Mouse (Mus musculus): ENCODE results near the gene Ppp1r7. TPM values are rescaled to one million over a fixed set of nuclear protein-coding genes. Genes with fewer than 3 reads are reported as not detected.

Ppp1r7 gene
- polyA plus RNA-seq, 1 experiment = 18.6 TPM

DNA sequence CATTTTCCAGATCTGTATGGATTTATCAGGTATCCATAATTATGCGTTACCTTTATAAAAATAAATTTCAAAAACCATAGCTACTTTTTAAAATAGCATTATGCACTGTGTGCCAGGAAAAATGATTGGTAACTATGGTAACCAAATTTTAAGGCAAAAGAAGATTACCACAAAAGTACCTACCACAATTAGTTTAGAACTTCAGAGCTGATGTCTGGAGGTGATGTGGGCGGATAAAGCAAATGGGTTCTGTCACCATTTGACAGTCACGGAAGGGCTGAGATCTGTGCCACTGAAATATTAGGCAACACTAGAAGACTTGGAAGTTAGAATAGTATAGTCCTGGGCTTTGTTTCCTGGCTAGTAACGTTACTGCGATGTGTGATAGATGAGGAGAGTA lies 4.5 kb downstream of the Ppp1r7 start:
- TF ChIP-seq FLI1 (IDR thresholded peaks at IDR 0.05; ENCODE audit: low read length) (no peak), GATA1 (IDR thresholded peaks at IDR 0.05; ENCODE audit: borderline replicate concordance, low read length) (no peak)
- H3K4me1 ChIP-seq = peaks cover 28% of the 10 kb centered on the region
- H3K4me3 ChIP-seq (replicated peaks) = no peak overlapping the region
- no peaks in the 10 kb centered on the region for H3K9me3 ChIP-seq
- H3K36me3 ChIP-seq (replicated peaks; ENCODE audit: low read length) = peaks cover 69% of the 10 kb centered on the region
- H3K27me3 ChIP-seq (replicated peaks) = no peaks in the 10 kb centered on the region

DNA sequence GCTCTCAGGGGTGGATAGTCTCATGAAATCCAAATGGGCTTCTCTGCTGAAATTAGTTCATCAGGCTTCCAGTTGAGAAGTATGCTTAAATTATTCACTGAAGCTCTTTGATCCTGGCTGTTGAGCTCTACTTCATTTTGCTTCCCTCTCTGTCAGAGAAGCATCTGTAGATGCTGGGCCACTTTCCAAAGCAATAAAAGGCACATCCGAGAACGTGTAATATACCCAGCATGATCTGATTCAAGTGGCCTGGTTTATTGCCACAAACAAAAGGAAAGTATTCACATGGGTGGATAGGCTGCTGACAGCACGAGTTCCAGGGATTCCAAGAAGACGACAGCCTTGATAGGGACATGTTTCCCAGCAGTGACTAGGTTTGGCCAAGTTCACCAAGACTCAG lies 7.0 kb downstream of the Ppp1r7 start:
- TF ChIP-seq GATA1 (IDR thresholded peaks at IDR 0.05; ENCODE audit: borderline replicate concordance, low read length) (no peak), FLI1 (IDR thresholded peaks at IDR 0.05; ENCODE audit: low read length) (no peak)
- Histone ChIP-seq H3K4me1 (peaks cover 17% of the 10 kb centered on the region), H3K9me3 (no peaks in the 10 kb centered on the region), H3K36me3 (replicated peaks; ENCODE audit: low read length) (peaks cover 95% of the 10 kb centered on the region), H3K4me3 (replicated peaks) (no peak overlapping the region), H3K27me3 (replicated peaks) (no peaks in the 10 kb centered on the region)

DNA sequence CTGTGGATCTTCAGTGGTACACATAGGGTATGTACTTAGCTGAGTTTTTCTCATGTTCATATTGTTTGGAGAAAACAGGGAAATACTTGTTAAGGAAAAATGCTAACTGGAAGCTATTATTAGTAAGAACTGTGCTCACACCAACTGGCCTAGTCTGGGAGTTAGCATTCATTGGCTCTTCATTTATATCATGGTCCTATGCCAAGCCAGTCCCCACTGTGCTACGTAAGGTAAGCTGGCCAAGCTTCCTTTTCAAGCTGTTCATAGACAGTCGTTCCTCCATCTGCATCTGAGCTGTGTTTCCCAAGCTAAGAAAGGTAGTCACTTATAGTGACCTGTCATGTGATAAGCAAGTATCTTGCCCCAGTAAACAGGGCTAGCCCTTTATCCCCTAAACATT lies 10.1 kb downstream of the Ppp1r7 start:
- TF ChIP-seq GATA1 (IDR thresholded peaks at IDR 0.05; ENCODE audit: borderline replicate concordance, low read length) (no peak), FLI1 (IDR thresholded peaks at IDR 0.05; ENCODE audit: low read length) (no peak)
- H3K36me3 ChIP-seq (replicated peaks; ENCODE audit: low read length) = peaks cover 97% of the 10 kb centered on the region
- no peak overlapping the region for H3K4me3 ChIP-seq (replicated peaks)
- no peaks in the 10 kb centered on the region for H3K9me3 ChIP-seq
- H3K4me1 ChIP-seq = no peaks in the 10 kb centered on the region
- H3K27me3 ChIP-seq (replicated peaks) = no peaks in the 10 kb centered on the region

DNA sequence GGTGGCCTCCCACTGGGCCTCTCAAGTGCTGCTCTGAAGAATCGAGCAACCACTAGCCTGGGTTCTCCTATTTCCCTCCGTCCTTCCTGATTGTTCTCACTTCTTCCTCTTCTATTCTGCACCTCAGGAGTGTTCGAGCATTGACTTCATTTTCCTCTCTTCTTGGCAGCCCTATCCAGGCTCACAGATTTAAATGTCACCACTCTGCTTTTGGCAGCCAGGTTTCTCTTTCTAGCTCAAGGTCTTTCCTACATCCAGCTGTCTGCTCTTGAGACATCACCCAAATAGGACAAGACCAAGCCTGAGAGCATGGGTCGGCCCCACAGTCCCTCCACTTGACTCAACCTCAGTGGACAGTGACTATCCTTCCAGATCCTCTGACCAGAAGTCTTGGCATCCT lies 20.0 kb downstream of the Ppp1r7 start:
- TF ChIP-seq FLI1 (IDR thresholded peaks at IDR 0.05; ENCODE audit: low read length) (no peak), GATA1 (IDR thresholded peaks at IDR 0.05; ENCODE audit: borderline replicate concordance, low read length) (no peak)
- H3K36me3 ChIP-seq (replicated peaks; ENCODE audit: low read length) = peaks cover 96% of the 10 kb centered on the region
- H3K27me3 ChIP-seq (replicated peaks) = no peaks in the 10 kb centered on the region
- H3K4me3 ChIP-seq (replicated peaks) = no peak overlapping the region
- H3K9me3 ChIP-seq = no peaks in the 10 kb centered on the region
- 0 out of 2 replicates have a peak, but pooled peaks cover 3% of the 10 kb centered on the region for H3K4me1 ChIP-seq

DNA sequence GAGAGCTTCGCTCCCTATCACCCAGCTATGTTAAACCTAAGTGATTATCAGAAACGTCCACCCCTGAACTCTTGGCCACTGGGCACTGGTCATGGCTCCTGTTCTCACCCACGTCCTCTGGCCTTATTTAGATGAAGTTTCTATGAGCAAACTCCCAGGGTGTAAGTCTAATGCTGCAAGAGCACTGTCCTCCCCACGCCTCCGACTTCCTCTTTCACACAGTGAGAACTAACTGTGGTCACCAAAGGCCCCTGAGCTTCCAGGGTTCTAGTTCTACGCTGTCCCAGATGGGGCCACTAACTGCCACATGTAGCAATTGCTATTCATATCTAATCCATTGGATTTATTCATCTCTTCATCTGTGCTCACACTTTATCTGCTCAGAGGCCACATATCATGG lies 23.0 kb downstream of the Ppp1r7 start:
- TF ChIP-seq FLI1 (IDR thresholded peaks at IDR 0.05; ENCODE audit: low read length) = no peak
- no peak for TF ChIP-seq GATA1 (IDR thresholded peaks at IDR 0.05; ENCODE audit: borderline replicate concordance, low read length)
- H3K4me3 ChIP-seq (replicated peaks) = no peak overlapping the region
- no peaks in the 10 kb centered on the region for H3K9me3 ChIP-seq
- H3K27me3 ChIP-seq (replicated peaks) = no peaks in the 10 kb centered on the region
- H3K36me3 ChIP-seq (replicated peaks; ENCODE audit: low read length) = peaks cover 84% of the 10 kb centered on the region
- 0 out of 2 replicates have a peak, but pooled peaks cover 3% of the 10 kb centered on the region for H3K4me1 ChIP-seq

DNA sequence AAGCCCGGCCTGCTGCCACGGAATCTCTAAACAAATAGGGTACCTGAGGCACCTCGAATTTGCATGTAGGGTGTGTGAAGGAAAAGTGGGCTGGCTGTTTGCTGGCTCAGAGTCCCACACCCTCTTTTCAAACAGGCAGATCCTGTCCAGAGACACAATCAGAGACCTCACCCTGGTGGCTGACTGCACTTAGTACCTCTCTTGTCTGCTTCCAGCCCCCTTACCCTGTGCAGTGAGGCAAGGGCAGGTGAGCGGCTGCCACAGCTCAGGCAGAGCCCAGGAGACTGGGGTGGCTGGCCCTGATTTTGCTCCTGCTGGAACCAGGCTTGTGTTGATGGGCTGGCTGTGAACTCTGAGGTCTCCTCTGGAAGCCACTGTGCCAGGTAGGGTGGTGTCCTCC lies 31.0 kb downstream of the Ppp1r7 start, which contains the start of gene Ano7:
Ano7 (plus strand) TSS at position 266 of the 400 bp plus-strand sequence.
- H3K4me3 ChIP-seq (replicated peaks) = no peak within 1 kb of the TSS
- TF ChIP-seq FLI1 (IDR thresholded peaks at IDR 0.05; ENCODE audit: low read length) = no peak
- TF ChIP-seq GATA1 (IDR thresholded peaks at IDR 0.05; ENCODE audit: borderline replicate concordance, low read length) = no peak
- peaks cover 15% of the 10 kb centered on the region for H3K36me3 ChIP-seq (replicated peaks; ENCODE audit: low read length)
- H3K9me3 ChIP-seq = no peaks in the 10 kb centered on the region
- peaks cover 31% of the 10 kb centered on the region for H3K4me1 ChIP-seq
- H3K27me3 ChIP-seq (replicated peaks) = peaks cover 28% of the 10 kb centered on the region

DNA sequence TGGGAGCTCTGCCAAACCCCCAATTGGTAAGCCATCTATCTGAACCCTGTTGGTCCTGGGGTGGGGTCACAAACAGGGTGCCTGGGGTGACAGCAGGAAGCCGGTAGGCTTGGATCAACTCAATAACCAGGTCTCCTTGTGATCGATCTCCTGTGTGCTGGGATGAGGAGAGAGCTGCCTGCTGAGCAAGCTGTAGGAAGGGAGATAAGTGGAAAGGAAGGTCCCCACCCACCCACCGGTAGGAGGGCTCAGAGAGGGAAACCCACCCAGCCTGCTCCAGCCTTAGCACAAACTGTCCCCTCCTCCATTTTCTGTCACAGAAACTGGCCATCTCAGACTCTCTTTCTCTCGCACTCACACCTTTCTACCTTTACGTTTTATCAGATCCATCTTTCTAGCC lies 34.7 kb downstream of the Ppp1r7 start:
- Histone ChIP-seq H3K27me3 (replicated peaks) (peaks cover 32% of the 10 kb centered on the region), H3K4me1 (peaks cover 29% of the 10 kb centered on the region), H3K4me3 (replicated peaks) (no peak overlapping the region), H3K36me3 (replicated peaks; ENCODE audit: low read length) (no peaks in the 10 kb centered on the region), H3K9me3 (peaks cover 2% of the 10 kb centered on the region)
- TF ChIP-seq FLI1 (IDR thresholded peaks at IDR 0.05; ENCODE audit: low read length) = no peak
- TF ChIP-seq GATA1 (IDR thresholded peaks at IDR 0.05; ENCODE audit: borderline replicate concordance, low read length) = no peak

DNA sequence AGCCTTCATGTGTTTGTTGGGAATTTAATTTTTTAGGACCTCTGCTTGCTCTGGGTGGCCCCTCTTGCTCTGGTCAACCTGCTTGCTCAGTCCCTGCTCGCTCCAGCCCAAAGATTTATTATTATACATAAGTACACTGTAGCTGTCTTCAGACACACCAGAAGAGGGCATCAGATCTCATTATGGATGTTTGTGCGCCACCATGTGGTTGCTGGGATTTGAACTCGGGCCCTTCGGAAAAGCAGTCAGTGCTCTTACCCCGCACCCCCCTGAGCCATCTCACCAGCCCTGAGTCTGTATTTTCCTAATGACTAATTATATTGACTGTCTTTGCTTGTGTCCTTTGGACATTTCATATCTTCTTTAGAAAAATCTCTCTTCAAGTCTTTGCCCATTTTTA lies 36.5 kb downstream of the Ppp1r7 start:
- Histone ChIP-seq H3K4me1 (peaks cover 23% of the 10 kb centered on the region), H3K36me3 (replicated peaks; ENCODE audit: low read length) (no peaks in the 10 kb centered on the region), H3K27me3 (replicated peaks) (peaks cover 30% of the 10 kb centered on the region), H3K4me3 (replicated peaks) (no peak overlapping the region), H3K9me3 (peaks cover 5% of the 10 kb centered on the region)
- TF ChIP-seq GATA1 (IDR thresholded peaks at IDR 0.05; ENCODE audit: borderline replicate concordance, low read length) (no peak), FLI1 (IDR thresholded peaks at IDR 0.05; ENCODE audit: low read length) (no peak)

DNA sequence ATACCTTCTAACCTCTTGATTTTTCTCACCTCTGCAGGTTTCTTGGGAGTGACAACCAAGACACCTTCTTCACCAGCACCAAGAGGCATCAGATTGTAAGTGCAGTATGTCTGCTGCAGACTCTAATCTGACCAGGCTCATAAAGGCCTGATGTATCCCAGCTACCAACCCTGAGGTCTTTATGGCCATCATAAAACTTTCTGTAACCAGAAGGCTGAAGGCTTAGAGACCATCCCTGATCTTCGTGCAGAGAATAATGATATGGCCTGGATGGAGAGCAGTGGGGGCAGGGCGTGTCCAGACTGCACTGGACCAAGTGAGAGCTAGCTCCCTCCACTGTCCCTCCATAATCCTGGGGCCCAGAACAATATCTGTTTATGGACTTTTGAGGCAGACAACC lies 44.5 kb downstream of the Ppp1r7 start:
- H3K4me1 ChIP-seq = peaks cover 15% of the 10 kb centered on the region
- H3K36me3 ChIP-seq (replicated peaks; ENCODE audit: low read length) = no peaks in the 10 kb centered on the region
- TF ChIP-seq GATA1 (IDR thresholded peaks at IDR 0.05; ENCODE audit: borderline replicate concordance, low read length) (no peak), FLI1 (IDR thresholded peaks at IDR 0.05; ENCODE audit: low read length) (no peak)
- H3K4me3 ChIP-seq (replicated peaks) = no peak overlapping the region
- peaks cover 49% of the 10 kb centered on the region for H3K27me3 ChIP-seq (replicated peaks)
- peaks cover 5% of the 10 kb centered on the region for H3K9me3 ChIP-seq

DNA sequence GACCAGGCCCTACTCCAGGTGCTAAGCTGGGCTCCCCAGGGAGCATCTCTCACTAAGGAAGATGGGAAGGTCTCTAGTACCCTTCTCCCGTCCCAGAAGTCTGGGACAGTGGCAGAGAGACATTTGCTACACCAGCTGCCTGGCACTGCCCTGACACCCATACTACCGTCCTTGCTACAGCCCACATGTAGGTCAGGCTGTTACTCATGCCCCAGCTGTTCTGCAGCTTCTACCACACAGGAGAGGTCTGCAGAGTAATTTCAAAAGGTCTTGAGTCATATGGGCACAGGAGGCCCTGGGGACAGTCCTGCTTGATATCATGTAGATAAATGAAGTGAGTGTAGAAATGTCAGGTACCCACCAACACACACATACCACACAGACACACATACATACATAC lies 46.3 kb downstream of the Ppp1r7 start:
- peaks cover 46% of the 10 kb centered on the region for H3K27me3 ChIP-seq (replicated peaks)
- no peaks in the 10 kb centered on the region for H3K9me3 ChIP-seq
- H3K4me3 ChIP-seq (replicated peaks) = no peak overlapping the region
- TF ChIP-seq FLI1 (IDR thresholded peaks at IDR 0.05; ENCODE audit: low read length) (no peak), GATA1 (IDR thresholded peaks at IDR 0.05; ENCODE audit: borderline replicate concordance, low read length) (no peak)
- peaks cover 25% of the 10 kb centered on the region for H3K4me1 ChIP-seq
- no peaks in the 10 kb centered on the region for H3K36me3 ChIP-seq (replicated peaks; ENCODE audit: low read length)
